Mouse (Mus musculus) right cerebral cortex, postnatal 10 days (tissue): Measurements from ENCODE around the gene Olfr112.
"Not testable (repeated sequence)": the region's sequence is repeated elsewhere in the genome, so short reads cannot be mapped to it uniquely, and the experiment has no call there.

Source experiments
- DNase-seq, 2 experiments: peaks; one replicate each; pipeline ENCODE4 v3.0.0; 2021; ENCODE audit warnings: low spot score in 2 of 2

Gene Olfr112

DNA sequence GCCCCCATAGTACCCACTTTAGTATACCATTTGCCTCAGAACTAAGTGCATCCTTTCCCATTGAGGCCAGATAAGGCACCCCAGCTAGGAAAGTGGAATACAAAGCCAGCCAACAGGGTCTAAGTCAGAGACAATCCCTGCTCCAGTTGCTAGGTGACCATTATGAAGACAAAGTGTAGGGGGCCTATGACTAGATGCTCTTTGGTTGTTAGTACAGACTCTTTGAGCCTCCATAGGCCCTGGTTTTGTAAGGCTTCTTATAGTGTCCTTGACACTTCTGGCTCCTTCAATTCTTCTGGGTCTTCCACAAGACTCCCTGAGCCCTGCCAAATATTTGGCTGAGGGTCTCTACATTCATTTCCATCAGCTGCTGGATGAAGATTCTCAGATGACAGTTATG lies at the start of gene Olfr112:
Olfr112 (minus strand) TSS at position 101 of the 400 bp plus-strand sequence.
- no peak for DNase-seq

GRCm38 (mm10) chr17:37592643-37593042 lies 23.4 kb upstream of the Olfr112 start, which contains the start of gene Olfr114:
TSS of gene Olfr114 (minus strand) at chr17:37592743.
- DNase-seq = no peak

GRCm38 (mm10) chr17:37577563-37577962 lies 8.3 kb upstream of the Olfr112 start, which contains the start of gene Olfr113:
TSS of gene Olfr113 (minus strand) at chr17:37577663.
- no peak for DNase-seq

DNA sequence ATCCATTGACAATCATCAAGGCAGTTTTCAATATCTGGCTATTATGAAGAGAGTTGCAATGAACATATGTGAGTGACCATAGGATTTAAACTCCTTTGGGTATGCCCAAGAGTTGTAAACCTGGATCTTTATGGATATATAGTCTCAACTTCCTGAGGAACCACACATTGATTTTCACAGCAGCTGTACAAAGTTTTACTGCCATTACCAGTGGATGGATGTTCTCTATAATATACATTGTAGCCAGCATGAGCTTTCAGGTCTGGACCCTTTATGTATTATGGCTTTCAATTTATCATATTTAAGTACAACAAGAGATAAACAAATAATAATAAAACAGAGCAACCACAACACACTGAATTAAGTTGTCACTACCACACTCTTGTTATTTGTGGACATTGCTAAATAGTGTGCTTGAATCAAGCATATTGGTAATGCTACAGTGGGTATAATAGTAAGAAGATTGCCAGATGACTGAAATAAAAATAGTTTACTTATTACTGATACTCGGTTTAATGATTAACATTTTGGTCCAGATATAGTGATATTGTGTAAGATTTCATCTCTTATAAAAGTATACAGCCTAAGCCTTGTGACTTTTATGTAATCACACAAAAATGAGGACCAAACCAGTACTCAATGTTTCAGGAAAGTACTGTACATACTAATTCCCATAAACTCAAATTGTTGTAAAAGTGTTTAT lies 10.2 kb downstream of the Olfr112 start:
- no peak for DNase-seq

DNA sequence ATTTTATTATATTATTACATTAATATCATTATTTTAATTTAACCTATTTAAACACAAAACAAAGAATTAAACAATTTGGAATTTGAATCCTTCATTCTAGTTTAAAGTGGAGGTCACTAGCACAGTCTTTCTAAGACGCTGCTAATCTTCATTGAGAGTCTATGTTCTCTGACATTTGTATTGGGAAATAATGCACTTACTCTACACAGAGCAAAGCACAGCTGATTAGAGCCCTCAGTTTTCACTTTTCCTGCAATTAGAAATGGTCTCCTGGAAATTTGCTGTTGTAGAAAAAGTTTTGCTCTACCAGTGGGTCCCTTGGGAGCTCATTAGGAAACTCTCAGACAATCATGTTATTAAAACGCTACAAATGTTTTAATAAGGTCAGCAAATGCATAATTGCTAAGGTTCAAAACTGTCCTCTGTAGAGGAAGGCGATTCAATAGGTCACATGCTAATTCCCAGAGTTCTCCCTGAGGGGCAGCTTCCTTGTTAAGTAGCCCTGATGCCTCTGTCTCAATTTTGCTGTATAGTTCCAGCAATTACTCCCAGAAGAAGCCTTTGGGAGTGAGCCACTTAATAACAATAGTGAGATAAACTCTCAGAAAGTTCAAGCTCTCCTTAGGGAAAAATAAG lies 25.3 kb downstream of the Olfr112 start:
- DNase-seq = no peak

DNA sequence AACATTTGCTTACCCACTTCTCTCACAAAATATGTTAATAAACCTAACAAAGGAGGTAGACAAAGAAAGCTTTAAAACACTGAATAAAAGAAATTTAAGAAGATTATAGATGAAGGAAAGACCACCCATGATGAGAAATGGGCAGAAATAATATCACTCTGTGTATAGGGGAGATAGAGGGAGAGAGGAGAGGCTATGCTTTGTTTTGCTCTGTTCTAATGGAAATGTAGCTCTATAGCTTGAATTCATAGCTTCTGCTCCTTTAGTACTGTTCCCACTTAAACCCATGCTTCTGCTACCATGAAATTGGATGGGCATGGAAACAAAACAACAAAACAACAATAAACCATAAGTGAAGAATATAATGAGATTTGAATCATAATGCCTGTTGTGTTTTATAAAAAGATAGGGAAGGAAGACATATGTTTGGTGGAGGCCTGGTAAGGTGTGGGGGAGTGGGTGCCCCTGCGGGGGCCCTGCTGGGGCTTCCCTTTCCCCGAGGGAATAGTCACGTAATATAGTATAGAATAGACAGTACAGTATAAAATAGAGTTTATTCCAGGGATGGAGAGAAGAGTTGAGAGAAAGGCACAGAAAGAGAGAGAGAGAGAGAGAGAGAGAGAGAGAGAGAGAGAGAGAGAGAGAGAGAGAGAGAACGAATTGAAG lies 27.7 kb downstream of the Olfr112 start:
- DNase-seq = no peak

- DNase-seq = not testable (repeated sequence)
Measured at GRCm38 (mm10) chr17:37538416-37538815, 30.8 kb downstream of the Olfr112 start.

DNA sequence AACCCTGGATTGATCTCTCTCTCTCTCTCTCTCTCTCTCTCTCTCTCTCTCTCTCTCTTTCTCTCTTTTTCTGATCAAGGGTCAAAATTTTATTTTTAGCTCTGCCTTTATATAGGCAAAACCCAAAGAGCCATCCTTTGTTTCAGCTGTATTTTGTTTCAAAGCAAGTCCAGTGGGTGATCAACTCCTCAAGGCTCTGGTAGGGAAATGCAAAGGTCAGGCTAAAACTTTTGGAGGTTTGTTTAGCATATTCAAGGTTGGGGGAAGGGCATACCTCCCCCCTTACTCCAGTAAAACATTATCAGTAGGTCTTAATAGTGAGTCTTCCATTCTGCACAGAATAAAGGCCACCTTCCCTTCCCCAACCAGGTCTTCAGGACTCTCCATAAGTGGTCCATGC lies 34.1 kb downstream of the Olfr112 start:
- DNase-seq = no peak

GRCm38 (mm10) chr17:37525427-37525826 lies 43.8 kb downstream of the Olfr112 start:
- DNase-seq = not testable (repeated sequence)

DNA sequence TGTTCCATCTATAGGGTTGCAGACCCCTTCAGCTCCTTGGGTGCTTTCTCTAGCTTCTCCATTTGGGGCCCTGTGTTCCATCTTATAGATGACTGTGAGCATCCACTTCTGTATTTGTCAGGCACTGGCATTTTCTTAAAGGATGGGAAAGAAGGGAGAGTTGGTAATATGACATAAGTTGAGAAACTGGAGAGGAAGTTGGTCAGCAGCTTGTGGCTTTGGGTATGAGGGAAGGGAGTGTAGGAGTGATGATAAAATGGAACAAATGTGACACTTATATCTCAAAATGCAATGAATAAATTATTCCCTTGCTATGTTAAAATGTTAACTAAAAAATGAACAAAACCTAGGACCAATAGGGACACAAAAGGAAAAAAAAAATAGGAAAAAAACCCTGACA lies 44.6 kb downstream of the Olfr112 start:
- not testable (repeated sequence) for DNase-seq
